Mouse (Mus musculus) frontal cortex, adult (tissue): ENCODE data around the gene Shc3.

Source experiments
- ATAC-seq: cut with Nextera tagmentation; 2 replicates; pipeline ENCODE4 v1.9.2; 2017; ENCODE audit warnings: mild to moderate bottlenecking, moderate library complexity, mixed read lengths; ENCODE audit not compliant: low TSS enrichment

Shc3 gene

GRCm38 (mm10) chr13:51568911-51569684 lies at the start of gene Shc3:
Gene Shc3, minus strand, starts transcription at chr13:51569419.
- peak; percentile 64 for ATAC-seq

GRCm38 (mm10) chr13:51618602-51619001 lies 49.4 kb upstream of the Shc3 start:
- ATAC-seq = no peak

- ATAC-seq = peak; percentile 70
These were observed 48.6 kb upstream of the Shc3 start for GRCm38 (mm10) chr13:51617861-51618260.

GRCm38 (mm10) chr13:51617306-51617705 lies 48.1 kb upstream of the Shc3 start:
- ATAC-seq = no peak

- peak; percentile 92 for ATAC-seq
These were observed 47.3 kb upstream of the Shc3 start for GRCm38 (mm10) chr13:51616417-51617044.

- no peak for ATAC-seq
These were observed 46.6 kb upstream of the Shc3 start for GRCm38 (mm10) chr13:51615815-51616214.

- ATAC-seq = no peak
These were observed 42.3 kb upstream of the Shc3 start for GRCm38 (mm10) chr13:51611500-51611899.

- ATAC-seq = no peak
These were observed 41.8 kb upstream of the Shc3 start for GRCm38 (mm10) chr13:51611060-51611459.

- no peak for ATAC-seq
These were observed 40.0 kb upstream of the Shc3 start for GRCm38 (mm10) chr13:51609231-51609630.

- ATAC-seq = peak; percentile 24; the same call in 1 of the 2 replicates
These were observed 34.6 kb upstream of the Shc3 start for GRCm38 (mm10) chr13:51603894-51604244.

- peak; percentile 89 for ATAC-seq
These were observed 34.1 kb upstream of the Shc3 start for GRCm38 (mm10) chr13:51603221-51603893.

GRCm38 (mm10) chr13:51602764-51603163 lies 33.5 kb upstream of the Shc3 start:
- ATAC-seq = no peak

GRCm38 (mm10) chr13:51600169-51600568 lies 30.9 kb upstream of the Shc3 start:
- ATAC-seq = no peak

GRCm38 (mm10) chr13:51598063-51598462 lies 28.8 kb upstream of the Shc3 start:
- no peak for ATAC-seq

GRCm38 (mm10) chr13:51595404-51595803 lies 26.2 kb upstream of the Shc3 start:
- peak; percentile 32; the same call in 1 of the 2 replicates for ATAC-seq

- peak; percentile 75 for ATAC-seq
These were observed 25.6 kb upstream of the Shc3 start for GRCm38 (mm10) chr13:51594656-51595311.

GRCm38 (mm10) chr13:51588005-51588404 lies 18.8 kb upstream of the Shc3 start:
- 0 out of 2 replicates have a peak, but pooled peaks have one; percentile 44 for ATAC-seq

- no peak for ATAC-seq
These were observed 13.0 kb upstream of the Shc3 start for GRCm38 (mm10) chr13:51582204-51582603.

GRCm38 (mm10) chr13:51580263-51581044 lies 11.2 kb upstream of the Shc3 start:
- ATAC-seq = peak; percentile 94

- peak; percentile 84 for ATAC-seq
These were observed 4.6 kb upstream of the Shc3 start for GRCm38 (mm10) chr13:51573849-51574248.

GRCm38 (mm10) chr13:51570111-51570510 lies 892 bp upstream of the Shc3 start:
- no peak for ATAC-seq
